Mouse (Mus musculus) spleen, postnatal 10 days (tissue): Measurements from ENCODE around the gene Mdm2.
"Not testable (repeated sequence)": the region's sequence is repeated elsewhere in the genome, so short reads cannot be mapped to it uniquely, and the experiment has no call there.

Experiments
- DNase-seq, 2 experiments: peaks; one replicate each; pipeline ENCODE4 v3.0.0; 2021 to 2022; ENCODE audit warnings: low spot score in 2 of 2

Mdm2 gene

GRCm38 (mm10) chr10:117732962-117733592 is 22.5 kb upstream of the Mdm2 start:
- DNase-seq = no peak

GRCm38 (mm10) chr10:117732184-117732583 is 21.6 kb upstream of the Mdm2 start:
- DNase-seq = peak in 1 of 2 experiments; percentile 66

DNA sequence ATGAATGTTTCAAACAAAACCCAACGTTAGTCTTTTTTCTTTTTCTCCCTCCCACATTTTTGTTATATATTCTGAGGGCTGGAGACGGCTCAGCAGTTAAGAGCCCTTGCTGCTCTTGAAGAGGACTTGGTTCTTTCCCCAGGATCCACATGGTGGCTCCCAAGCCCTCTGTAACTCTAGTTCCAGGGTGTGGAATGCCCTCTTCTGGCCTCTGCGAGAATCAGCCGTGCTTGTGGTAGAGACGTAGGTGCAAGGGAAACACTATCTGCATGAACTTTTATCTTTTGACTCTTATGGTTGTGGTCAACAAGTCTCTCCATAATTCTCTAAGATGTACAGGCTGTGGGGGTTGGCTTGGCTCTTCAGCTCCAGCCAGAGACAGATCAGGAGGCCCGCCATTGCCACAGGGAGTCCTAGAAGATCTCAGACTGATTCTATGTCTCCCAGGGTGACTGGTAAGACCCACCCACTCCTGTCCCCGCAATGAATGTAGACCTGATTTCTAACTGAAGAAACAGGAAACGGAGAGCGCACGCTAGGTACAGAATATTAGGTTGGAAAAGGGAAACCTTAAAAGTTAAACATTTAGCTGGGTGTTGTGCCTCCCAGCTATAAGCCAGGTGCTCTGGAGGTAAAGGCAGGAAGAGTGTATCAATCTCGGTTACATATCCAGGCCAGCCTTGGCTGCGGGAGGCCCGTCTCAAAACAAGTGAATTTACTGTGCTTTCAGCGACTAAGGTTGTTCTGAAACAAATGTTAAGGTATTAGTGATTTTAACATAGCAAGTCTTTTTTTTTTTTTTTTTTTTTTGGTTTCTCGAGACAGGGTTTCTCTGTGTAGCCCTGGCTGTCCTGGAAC is 20.9 kb upstream of the Mdm2 start:
- peak in 1 of 2 experiments; percentile 65 for DNase-seq

GRCm38 (mm10) chr10:117730637-117731203 is 20.2 kb upstream of the Mdm2 start:
- DNase-seq = no peak

DNA sequence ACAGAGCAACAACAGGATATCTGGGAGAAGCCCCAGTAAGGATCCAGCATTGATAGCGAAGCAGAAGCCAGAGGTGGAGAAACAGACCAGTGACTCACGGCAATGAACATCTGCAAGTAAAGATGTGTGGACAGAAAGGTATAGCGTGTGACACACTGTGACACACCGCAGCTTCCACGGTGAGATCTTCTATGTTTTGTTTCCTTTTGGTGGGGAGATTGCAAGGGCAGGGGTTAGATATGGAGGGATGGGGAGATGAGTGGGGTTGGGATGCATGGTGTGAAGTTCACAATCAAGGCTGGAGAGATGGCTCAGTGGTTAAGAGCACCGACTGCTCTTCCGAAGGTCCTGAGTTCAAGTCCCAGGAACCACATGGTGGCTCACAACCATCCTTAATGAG is 19.6 kb upstream of the Mdm2 start:
- DNase-seq = no peak

- no peak for DNase-seq
Observed at GRCm38 (mm10) chr10:117729139-117729814, 18.7 kb upstream of the Mdm2 start.

DNA sequence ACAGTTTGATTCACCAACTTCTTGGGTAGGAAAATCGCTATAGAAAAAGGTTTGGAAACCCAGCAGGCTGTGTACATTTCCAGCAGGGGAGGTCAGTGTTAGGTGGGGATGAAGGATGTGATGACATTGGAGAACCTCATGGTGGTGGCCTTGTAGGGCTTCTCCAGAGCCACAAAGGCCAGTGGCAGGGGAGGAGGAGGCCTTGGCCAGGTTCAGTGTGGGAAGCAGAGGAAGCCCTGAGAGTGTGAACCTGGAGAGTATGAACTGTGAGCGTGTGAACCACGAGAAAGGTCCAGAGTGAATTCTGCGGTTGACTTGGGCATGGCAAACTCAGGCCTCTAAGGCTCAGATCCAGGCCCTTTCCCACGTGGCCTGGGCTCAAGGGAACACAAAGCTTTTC is 18.0 kb upstream of the Mdm2 start:
- no peak for DNase-seq

- no peak for DNase-seq
Observed at GRCm38 (mm10) chr10:117727518-117728110, 17.1 kb upstream of the Mdm2 start.

- no peak for DNase-seq
Observed at GRCm38 (mm10) chr10:117726888-117727385, 16.4 kb upstream of the Mdm2 start.

GRCm38 (mm10) chr10:117726350-117726749 is 15.8 kb upstream of the Mdm2 start:
- DNase-seq = no peak

- no peak for DNase-seq
Observed at GRCm38 (mm10) chr10:117725671-117726070, 15.1 kb upstream of the Mdm2 start.

GRCm38 (mm10) chr10:117724804-117725361 is 14.3 kb upstream of the Mdm2 start:
- no peak for DNase-seq

DNA sequence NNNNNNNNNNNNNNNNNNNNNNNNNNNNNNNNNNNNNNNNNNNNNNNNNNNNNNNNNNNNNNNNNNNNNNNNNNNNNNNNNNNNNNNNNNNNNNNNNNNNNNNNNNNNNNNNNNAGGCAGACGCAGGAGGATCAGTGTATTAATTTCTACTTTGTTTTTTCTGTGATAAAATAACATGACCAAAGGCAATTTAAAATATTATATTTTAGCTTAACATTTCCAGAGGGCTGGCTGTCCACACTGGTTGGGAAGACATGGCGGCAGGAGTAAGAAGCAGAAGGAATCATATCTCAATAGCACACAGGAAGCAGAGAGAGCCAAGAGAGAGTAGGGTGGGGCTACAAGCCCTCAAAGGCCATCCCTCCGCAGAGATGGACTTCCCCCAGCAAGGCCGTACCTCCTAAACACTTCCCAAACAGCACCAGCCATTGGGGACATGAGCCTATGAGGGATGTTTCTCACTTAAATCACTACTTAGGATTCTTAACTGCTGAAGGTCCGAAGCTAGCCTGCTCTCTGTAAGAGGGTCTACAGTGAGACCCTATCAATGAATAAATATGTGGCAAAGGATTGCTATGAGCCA is 13.7 kb upstream of the Mdm2 start:
- no peak for DNase-seq

GRCm38 (mm10) chr10:117718161-117719119 is 7.9 kb upstream of the Mdm2 start:
- DNase-seq = no peak

- no peak for DNase-seq
Observed at GRCm38 (mm10) chr10:117717583-117717982, 7.0 kb upstream of the Mdm2 start.

DNA sequence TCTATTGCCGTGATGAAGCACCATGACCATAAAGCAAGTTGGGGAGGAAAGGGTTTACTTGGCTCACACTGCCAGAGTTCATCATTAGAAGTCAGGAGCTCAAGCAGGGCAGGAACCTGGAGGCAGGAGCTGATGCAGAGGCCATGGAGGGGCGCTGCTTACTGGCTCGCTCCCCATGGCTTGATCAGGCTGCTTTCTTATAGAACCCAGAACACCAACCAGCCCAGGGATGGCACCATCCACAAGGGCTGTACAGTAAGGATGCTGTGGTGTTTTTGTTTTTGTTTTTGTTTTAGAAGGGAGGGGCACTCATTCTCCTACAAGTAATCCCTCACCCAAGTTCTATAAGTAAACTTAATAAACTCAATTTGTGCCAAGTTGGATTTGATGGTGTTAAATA is 6.1 kb upstream of the Mdm2 start:
- DNase-seq = no peak

DNA sequence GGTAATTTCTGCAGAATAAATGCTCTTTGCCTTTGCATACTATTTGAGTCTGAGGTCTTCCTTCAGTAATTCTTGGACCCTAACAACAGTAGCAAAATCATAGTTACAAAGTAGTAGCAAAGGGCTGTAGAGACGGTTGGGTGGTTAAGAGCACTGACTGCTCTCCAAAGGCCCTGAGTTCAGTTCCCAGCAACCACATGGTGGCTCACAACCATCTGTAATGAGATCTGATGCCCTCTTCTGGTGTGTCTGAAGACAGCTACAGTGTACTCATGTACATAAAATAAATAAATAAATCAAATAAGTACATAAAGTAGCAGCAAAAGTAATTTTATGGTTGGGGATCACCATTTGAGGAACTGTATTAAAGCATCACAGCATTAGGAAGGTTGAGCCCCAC is 5.1 kb upstream of the Mdm2 start:
- not testable (repeated sequence) for DNase-seq

DNA sequence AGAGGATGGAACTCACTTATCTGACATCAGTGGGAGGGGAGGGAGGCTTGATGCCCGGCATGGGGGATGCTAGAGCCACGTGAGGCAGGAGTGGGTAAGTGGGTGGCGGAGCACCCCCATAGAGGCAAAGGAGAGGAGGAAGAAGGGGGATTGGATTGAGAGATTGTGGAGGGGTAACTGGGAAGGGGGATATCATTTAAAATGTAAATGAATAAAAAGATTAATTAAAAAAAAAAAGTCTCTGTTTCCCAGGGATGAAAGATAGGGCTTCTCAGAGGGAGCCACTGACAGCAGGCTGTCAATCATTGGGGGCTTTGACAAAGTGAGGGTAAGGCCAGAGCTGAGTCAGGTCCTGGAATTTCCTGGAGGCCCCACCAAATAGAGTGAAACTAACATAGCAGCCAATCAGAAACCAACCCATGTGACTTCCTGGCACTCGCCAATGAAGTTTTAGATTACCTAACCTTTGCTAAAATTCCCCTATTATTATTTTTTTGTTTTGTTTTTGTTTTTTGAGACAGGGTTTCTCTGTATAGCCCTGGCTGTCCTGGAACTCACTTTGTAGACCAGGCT is 4.5 kb upstream of the Mdm2 start:
- no peak for DNase-seq

DNA sequence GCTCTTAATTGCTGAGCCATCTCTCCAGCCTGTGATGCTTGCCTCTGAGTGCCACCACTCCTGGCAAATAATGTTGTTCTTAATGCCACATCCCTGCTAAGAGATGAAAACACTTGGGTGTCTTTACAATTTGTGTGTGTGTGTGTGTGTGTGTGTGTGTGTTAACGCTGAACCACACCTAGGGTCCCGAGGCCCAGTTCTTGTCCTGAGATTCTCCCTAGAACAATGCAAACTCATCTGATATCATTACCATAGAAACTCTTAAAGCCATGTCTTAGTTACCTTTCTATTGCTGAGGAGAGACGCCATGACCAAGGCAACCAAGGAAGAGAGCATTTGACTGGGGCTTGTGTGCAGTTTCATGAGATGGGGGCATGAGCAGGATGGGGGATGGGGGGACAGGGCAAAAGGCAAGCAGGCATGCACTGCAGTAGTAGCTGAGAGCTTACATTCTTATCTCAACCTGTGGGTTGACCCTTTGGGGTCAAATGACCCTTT is 3.5 kb upstream of the Mdm2 start:
- DNase-seq = no peak
